Mouse (Mus musculus) adrenal gland, postnatal 4 days (tissue): ENCODE data around the gene Phxr2. TPM values are rescaled to one million over a fixed set of nuclear protein-coding genes. Genes with fewer than 3 reads are reported as not detected.
"Not testable (repeated sequence)": the region's sequence is repeated elsewhere in the genome, so short reads cannot be mapped to it uniquely, and the experiment has no call there.

Source experiments
- DNase-seq, 2 experiments: peaks; one replicate each; pipeline ENCODE4 v3.0.0; 2021 to 2022; ENCODE audit warnings: low spot score in 2 of 2, mixed read lengths in 2 of 2
- long read RNA-seq, 2 experiments: library from polyadenylated mRNA; stranded (forward); transcript quantifications; one replicate each; pipeline ENCODE4 v2.0.0; 2021
- total RNA-seq, 2 experiments: library from RNA; stranded (reverse); gene quantifications; 2 replicates each; pipeline ENCODE4 v1.2.3; 2021

The Phxr2 gene
- not detected for total RNA-seq
- long read RNA-seq, experiment 1, result 0 reads
- long read RNA-seq, experiment 2, result 0 reads

DNA sequence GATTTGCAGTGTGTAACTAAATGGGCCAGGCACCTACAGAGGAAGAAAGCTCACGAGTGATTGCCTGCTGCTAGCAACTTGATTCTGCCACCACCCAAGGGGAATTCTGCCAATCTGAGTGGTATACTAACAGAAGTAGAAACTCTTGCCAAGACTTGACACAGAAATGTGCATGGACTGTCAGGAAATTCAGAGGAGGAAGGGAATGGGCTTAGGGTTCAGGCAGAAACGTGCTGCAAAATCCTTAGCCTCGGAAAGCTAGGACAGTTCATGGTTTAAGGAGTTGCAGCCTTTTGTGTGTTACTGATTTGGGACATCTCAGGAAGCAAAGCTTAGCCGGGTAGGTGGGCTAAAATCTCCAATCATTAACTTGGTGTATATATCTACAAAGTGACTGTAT, at the start of gene Phxr2:
Gene Phxr2 (minus strand): TSS at position 101 of the 400 bp plus-strand sequence.
- DNase-seq, result no peak

- no peak for DNase-seq
Observed at GRCm38 (mm10) chr10:99172906-99173507, 46.9 kb upstream of the Phxr2 start.

- DNase-seq, result no peak
Observed at GRCm38 (mm10) chr10:99171961-99172497, 45.9 kb upstream of the Phxr2 start.

GRCm38 (mm10) chr10:99169765-99170129, 43.6 kb upstream of the Phxr2 start:
- no peak for DNase-seq

DNA sequence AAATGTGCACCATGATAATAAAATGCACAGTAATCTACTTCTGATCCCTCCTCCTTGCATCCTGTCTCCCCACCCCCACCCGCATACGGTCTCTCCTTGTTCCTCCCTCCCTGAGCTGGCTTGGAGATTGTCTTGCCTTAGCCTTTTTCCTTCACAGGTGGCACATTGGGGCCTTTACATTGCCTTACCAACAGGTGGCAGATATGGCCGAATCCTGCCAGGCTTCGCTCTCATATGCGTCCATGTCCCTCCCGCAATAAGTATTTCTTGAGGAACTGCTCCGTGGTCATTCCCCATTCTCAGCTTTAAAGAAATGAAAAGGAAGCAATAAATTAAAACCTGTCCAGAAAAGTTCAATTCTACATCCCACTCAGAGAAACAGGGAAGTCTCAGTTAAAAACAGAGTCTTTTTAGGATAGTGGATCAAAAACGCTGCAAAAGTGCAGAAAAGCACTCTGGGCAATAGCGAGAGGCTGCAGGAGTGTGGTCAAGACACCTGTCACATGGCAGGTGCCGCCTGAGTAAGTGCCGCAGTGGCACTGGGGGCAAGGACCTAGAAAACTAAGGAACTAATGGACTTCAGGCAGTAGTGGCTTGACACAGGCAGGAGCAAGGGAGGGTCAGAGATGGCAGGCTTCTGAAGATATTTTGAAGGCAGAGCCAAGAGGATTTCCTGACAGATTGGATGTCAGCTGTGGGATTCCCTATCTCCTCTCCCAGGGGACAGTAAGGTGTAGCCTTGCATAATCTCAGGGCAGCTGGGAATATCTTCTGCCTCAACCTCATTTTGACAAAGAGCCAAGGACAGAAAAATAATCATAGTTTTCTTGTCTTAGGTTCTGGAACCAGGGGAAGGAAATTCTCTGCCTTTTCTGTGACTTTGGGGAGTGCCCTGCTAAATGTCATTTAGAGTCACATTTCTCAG, 43.0 kb upstream of the Phxr2 start:
- no peak for DNase-seq

- DNase-seq, result no peak
Observed at GRCm38 (mm10) chr10:99168404-99168803, 42.3 kb upstream of the Phxr2 start.

DNA sequence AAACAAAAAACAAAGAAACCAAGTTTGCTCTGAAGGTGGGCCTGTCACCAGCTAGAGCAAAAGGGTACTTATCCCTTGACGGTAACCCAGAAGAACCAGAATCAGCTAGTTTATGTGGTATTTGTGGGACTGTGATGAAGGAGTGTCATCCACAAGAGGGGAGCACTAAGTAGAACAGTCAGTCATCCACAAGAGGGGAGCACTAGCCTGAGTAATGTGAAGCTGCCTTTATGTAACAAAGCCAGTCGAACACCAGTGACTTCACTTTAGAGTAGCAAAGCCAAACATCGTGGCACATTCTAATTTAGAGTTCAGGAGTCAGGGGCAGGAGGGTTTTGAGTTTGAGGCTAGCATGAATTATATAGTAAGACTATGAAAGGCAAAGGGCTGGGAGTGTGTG, 40.3 kb upstream of the Phxr2 start:
- no peak for DNase-seq

DNA sequence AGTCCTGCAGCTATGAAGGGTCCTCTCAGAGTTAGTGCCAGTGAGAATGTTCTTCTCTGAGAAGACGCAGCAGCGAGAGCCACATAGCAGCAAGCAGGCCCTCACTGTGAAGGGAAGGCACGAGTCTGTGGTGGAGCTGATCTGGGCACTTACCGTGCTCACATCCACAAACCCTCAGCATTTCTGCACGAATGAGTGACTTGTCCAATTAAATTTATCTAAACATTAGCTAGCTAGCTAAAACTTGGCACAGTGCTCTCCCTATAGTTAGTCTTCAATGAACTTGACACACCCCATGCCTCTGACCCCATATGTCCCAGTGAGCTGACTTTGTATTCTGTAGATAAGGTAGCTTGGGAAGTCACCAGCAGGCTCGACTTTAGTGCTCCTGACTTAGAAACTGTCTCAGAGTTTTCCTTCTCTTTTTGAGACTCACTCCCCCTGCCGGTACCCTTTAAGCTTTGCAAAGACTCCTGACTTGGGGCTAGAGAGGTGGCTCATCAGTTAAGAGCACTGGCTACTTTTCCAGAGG, 39.7 kb upstream of the Phxr2 start:
- DNase-seq, result no peak

DNA sequence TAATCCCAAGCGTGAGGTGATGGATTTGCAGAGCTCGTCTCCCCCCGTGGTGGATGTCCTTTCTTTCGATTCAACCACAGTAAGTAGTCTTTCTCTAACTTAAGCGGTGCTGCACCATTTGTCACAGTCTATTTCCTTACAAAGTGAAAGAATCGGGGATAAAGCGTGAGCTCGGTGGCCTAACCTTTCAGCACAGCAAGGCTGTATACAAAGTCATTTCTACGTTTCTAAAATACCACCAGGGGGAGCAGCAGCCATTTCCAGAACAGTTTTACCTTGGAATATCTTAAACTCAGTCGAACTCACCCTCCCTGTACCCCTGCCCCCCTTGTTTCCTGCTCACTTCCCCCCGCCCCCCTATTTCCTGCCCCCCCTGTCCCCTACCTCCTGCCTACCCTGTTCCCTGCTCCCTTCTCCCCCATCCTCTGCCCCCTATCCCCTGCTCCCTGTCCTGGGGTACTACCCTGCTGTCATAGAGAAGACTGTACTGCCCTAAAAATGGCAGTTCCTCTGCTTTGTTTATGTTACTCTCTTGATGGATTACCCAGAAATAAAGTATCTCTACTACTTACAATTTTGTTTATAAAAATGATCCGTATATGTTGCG, 38.8 kb upstream of the Phxr2 start:
- no peak for DNase-seq

GRCm38 (mm10) chr10:99163002-99163401, 36.9 kb upstream of the Phxr2 start:
- no peak for DNase-seq

DNA sequence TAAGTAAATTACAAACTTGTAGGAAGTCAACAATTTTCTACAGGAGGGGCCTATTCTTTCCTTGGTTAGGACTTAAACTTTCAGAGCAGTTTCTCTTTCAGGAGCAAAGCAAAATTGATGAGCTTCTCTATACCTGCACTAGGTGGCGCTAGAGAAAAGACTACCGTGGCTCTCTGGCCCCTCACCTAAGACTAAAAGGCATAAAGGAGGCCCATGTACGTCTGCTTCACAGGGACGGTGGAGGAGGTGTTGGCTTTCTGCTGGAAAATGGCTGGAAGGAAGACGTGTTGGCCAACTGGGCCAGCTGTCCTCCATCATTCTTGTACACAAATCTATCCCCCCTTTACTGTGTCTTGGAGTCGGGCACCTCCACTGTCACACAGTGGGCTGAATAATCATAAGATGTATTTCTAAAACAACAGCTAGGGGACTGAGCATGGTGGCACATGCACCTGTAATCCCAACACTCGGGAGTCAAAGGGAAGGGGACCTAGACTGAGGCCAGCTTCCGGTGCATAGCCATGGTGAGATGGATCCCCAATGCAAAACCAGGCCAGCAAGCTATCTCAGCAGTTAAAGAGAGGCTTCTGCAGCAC, 36.0 kb upstream of the Phxr2 start:
- DNase-seq, result no peak

DNA sequence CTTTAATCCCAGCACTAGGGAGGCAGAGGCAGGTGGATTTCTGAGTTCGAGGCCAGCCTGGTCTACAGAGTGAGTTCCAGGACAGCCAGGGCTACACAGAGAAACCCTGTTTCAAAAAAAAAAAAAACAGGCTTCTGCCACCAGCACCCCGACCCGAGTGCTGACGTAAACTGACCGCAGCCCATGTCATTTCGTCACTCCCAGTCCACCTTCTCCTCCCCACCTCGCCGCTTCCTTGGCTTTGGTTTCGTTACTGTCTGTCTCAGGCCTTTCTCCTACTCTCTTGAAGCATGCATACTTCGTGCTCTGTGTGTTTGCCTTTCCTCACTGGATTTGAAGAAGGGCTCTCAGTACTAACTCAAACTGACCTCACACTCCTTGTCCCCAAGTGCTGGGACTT, 31.6 kb upstream of the Phxr2 start:
- DNase-seq, result not testable (repeated sequence)

- no peak for DNase-seq
Observed at GRCm38 (mm10) chr10:99156808-99157207, 30.7 kb upstream of the Phxr2 start.

DNA sequence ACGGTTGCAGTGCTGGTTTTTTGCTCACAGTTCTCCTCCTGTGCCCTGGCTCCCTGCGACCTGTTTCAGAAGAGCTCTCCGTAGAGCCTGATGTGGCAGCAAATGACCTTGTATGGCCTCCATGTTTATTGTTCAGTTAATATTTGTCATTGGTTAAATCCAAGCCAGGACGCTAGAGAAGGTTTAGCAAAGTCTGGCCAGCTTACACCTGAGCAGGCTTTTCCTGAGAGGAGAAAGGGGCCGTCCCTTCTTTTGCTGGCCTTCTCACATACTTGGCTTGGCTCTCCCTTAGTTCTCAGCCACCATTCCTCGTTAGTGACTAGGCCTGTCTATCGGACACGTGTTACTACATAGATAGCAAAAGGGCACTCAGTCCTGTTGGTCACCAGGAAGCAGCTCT, 28.5 kb upstream of the Phxr2 start:
- no peak for DNase-seq

- no peak for DNase-seq
Observed at GRCm38 (mm10) chr10:99152063-99152462, 25.9 kb upstream of the Phxr2 start.

- no peak for DNase-seq
Observed at GRCm38 (mm10) chr10:99151580-99151979, 25.5 kb upstream of the Phxr2 start.

GRCm38 (mm10) chr10:99150016-99150415, 23.9 kb upstream of the Phxr2 start:
- DNase-seq, result no peak

GRCm38 (mm10) chr10:99146596-99146995, 20.5 kb upstream of the Phxr2 start:
- no peak for DNase-seq

GRCm38 (mm10) chr10:99145611-99146010, 19.5 kb upstream of the Phxr2 start:
- no peak for DNase-seq

- no peak for DNase-seq
Observed at GRCm38 (mm10) chr10:99136337-99136736, 10.2 kb upstream of the Phxr2 start.

DNA sequence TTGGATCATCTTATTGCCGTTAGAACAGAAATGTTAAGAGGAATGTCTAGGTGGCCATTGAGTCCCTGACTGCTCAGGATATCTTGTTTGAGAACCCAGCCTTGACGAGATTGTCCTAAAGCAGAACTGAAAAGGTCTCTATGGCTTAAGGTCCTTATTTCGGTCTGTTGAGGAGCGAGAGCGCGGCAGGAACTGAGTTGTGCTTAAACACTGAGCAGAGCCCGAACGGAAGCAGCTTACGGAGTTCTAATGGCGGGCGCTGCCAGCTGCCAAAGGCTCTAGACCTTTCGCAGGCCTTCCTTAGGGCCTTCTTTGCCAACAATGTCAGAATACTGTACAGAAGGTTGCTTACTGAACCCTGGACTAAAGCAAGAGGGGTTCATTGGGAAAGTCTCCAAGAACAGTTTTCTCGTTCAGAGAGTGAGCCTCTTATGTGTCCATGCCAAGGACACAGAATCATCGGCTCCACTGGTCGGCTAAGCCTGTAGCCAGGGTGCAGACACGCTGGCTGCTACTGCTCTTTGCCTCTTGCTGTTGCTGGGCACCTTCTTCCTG, 7.3 kb upstream of the Phxr2 start:
- DNase-seq, result no peak
